Mouse (Mus musculus) cerebellum, postnatal 25 days (tissue): ENCODE data around the gene Pif1.
A peak's percentile ranks its signal among the peaks of the same experiment; 100 is the strongest.

Experiments used
- DNase-seq, 2 experiments: peaks; one replicate each; pipeline ENCODE4 v3.0.0; 2021; ENCODE audit warnings: mixed read lengths in 2 of 2

Pif1 gene

GRCm38 (mm10) chr9:65586406-65587269 lies at the start of gene Pif1:
TSS of gene Pif1 (plus strand) at chr9:65587160.
- DNase-seq: peak; percentile 66 to 79

- no peak for DNase-seq
Observed at GRCm38 (mm10) chr9:65537901-65538630, 48.9 kb upstream of the Pif1 start.

- DNase-seq: no peak
Observed at GRCm38 (mm10) chr9:65539697-65540096, 47.3 kb upstream of the Pif1 start.

GRCm38 (mm10) chr9:65541126-65542068 lies 45.6 kb upstream of the Pif1 start:
- no peak for DNase-seq

GRCm38 (mm10) chr9:65542111-65542524 lies 44.8 kb upstream of the Pif1 start:
- DNase-seq: no peak

- no peak for DNase-seq
Observed at GRCm38 (mm10) chr9:65545635-65546412, 41.1 kb upstream of the Pif1 start.

GRCm38 (mm10) chr9:65546413-65546695 lies 40.6 kb upstream of the Pif1 start:
- no peak for DNase-seq

GRCm38 (mm10) chr9:65547111-65547510 lies 39.8 kb upstream of the Pif1 start:
- no peak for DNase-seq

- no peak for DNase-seq
Observed at GRCm38 (mm10) chr9:65547844-65548243, 39.1 kb upstream of the Pif1 start.

DNA sequence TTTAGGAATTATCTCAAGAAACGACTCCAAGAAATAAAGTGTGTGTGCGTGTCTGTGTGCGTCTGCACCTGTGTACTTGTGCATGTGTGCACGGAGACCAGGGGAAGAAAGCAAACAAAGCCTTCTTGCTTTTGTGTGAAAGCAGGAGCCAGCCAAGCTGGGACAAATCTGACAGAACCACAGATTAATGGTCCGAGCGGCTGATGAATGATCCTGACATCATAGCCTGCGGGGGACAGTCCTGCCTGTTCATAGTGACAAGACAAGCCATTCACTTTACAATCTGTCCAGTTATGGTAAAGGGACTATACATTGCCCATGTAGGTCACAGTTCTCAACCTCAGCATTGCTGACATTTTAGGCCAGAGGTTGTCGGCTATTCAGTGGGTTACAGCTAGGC lies 38.6 kb upstream of the Pif1 start:
- no peak for DNase-seq

GRCm38 (mm10) chr9:65549139-65549538 lies 37.8 kb upstream of the Pif1 start:
- no peak for DNase-seq

- no peak for DNase-seq
Observed at GRCm38 (mm10) chr9:65549643-65550042, 37.3 kb upstream of the Pif1 start.

- DNase-seq: no peak
Observed at GRCm38 (mm10) chr9:65550079-65550831, 36.7 kb upstream of the Pif1 start.

DNA sequence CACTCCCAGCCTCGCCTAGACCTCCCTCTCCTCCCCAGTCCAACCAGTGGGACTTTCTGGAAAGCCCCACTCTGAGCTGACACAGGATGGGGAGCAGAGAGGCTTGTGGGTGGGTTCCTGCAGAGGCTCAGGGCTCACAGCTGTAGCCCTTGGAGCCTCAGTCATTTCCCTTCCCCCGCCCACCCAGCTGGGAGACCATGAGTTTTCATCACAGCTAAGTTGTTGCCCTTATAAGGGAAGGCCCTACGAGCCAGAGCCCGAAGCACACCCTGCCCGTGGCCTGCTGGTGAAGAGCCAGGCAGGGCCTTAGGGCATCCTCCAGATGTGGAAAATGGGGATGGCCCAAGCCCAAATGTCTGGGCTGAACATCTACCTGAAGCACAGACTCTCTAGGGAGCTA lies 35.9 kb upstream of the Pif1 start:
- no peak for DNase-seq

DNA sequence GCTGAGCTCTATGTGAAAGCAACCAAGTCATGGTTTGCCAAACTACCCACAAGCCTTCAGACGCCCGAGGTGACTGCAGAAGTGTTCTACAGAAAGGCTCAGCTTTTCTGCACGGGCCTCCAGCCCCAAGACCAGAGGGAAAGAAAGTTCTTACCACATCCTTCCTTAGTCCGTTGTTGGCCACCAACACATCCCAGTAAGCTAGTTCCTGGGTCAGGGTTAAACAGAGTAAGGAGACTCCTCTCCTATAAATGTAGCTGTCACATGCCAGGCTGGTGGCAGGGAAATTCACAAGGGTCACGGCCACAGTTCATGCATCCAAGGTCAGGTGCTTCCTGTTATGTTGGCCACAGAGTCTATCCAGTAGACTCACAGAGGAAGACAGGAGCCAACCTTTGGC lies 34.8 kb upstream of the Pif1 start:
- DNase-seq: no peak

DNA sequence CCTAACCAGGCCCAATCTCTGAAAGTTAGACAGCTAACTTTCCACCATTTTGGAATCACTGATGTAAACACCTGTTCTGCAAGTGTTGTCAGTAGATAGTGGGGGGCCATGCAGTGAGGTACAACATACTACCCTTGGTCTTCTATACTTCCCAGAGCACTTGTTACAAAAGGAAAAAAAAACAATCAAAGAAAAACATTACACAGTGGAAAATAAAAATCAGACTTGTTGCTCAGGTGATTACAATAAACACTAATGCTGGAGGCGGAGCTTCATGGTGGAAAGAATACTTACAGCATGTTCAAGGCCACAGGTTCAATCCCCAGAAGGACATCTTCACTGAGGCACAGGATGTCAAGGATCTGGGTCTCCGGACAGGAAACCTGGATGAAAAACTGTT lies 34.2 kb upstream of the Pif1 start:
- DNase-seq: no peak

DNA sequence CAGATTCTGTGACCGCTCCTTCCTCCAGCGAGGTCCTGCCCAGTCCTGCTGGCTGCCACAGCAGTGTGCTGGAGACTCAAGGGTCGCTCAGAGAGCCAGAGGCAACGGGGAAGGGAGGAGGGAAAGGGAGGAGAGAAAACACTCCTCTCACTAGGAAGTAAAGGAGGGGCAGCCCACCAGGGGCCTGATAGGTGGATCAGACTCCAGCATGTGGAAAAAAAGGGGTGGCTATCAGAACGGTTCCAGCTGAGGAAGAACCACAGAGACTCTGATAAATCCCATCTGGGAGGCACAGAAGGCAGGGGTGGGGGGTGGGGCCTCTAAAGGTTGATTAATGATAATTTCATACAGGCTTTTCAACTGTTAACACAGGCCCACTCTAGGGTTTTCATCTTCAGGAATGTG lies 32.0 kb upstream of the Pif1 start:
- DNase-seq: no peak

DNA sequence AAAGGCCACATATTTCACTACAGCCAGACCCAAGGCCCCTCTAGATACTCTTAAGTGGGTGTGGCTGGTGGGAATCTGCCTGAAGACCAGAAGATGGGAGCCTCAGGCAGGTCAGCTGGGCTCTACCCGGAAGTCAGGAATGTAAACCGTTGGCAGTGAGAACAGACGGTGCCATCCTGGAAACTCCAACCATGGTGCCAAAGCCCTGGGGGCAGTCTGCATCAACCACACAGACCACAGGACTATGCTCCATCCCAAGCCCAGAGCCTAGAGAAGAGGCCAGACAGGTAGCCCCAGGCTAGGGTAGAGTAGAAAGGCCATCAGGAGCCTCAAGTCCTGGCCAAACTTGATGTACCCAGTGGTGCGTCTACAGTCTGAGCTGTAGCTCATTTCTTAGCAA lies 31.3 kb upstream of the Pif1 start:
- no peak for DNase-seq

DNA sequence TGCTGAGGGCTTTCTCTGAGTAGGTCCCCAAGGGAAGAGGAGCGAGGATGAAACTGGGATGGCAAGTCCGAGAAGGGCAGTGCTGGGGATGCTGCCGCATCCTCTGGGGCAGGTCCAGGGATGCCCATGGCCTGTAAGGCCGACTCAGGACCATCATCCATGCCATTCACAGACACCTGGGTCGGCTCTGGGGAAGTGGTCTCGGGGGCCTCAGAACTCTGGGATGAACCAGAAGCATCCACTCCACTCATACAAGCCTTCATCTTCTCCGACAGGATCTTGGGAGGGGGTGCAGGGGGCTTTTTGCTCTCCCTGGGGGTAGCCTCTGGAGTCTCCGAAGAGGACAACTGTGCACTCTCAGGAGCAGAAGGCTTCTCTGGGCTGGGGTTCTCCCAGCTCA lies 30.6 kb upstream of the Pif1 start:
- DNase-seq: no peak

DNA sequence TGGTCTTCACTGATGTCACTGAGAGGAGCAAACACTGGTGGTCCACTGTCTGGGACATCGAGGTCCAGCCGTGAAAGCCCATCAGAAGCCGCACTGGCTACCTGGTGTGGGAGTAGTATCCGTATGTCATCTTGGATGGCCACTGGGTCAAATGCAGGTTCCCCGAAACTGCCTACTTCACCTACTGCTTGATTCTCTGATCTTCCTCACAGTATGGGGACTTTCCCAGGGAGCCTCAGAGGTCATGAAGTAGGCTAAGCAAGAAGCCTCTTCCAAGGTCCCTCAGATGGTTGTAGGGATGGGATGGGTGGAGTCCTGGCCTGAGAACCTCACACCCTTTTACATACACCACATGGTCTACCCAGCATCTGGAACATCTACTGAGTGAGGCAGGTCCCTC lies 30.0 kb upstream of the Pif1 start:
- no peak for DNase-seq

GRCm38 (mm10) chr9:65558806-65559205 lies 28.2 kb upstream of the Pif1 start:
- DNase-seq: no peak

DNA sequence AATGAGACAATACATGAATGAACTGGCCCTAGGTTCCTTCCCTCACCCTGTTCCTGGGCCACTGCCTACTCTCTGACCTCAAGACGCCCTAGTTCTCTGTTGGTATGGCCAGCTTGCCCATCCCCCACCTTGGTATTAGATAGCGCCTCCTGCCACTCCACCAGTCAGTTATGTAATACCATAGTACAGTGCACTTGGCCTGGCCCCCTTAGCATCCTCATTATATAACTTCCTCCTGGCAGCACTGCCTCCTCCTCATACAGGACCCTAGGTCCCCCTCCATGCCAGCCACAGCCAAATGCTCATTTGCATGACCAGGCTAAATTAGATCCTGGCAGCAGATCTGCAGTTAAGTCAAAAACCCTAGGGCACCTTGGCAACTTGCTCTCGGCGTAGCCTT lies 25.9 kb upstream of the Pif1 start:
- DNase-seq: peak; percentile 36 to 55
